ENCODE assay signal across 9 mouse cellular contexts in genomic region chr4:135034406-135034805, GRCm38 (mm10).
A peak's percentile ranks its signal among the peaks of the same experiment; 100 is the strongest.
DNase-seq lines count a peak whose midpoint lies in the region; ATAC-seq and TF ChIP-seq lines count a peak whose summit lies in the region.
"Had no signal": no experiment of that assay in that cellular context is flagged by ENCODE, and none has a peak within 500 bp of the region (broad histone marks: within the 10 kb centered on the region; RNA-seq: fewer than 3 reads in every experiment).

No protein-coding gene starts in this region.

- H3K27me3 ChIP-seq in forebrain, embryonic 10.5 days (ENCODE audit: poor library complexity, severe bottlenecking), result peaks cover 18% of the 10 kb centered on the region
- H3K27me3 ChIP-seq in forebrain, embryonic 16.5 days (replicated peaks; ENCODE audit: control insufficient read depth, insufficient read depth, low read length), result no peaks in the 10 kb centered on the region
- H3K27me3 ChIP-seq in neural tube, embryonic 15.5 days (replicated peaks), result no peaks in the 10 kb centered on the region
- H3K27me3 ChIP-seq in liver, postnatal 0 days (ENCODE audit: insufficient read depth, low read length), result peaks cover 6% of the 10 kb centered on the region; the same call in 1 of the 2 replicates

- peak; percentile 50 for DNase-seq in forebrain, embryonic 10.5 days (ENCODE audit: extremely low spot score, low spot score)
- peak; percentile 52 for DNase-seq in neural tube, embryonic 10.5 days (ENCODE audit: extremely low spot score, low spot score)
- DNase-seq in cerebellum, adult 11-12 months, result peak; percentile 15
- peak; percentile 35 to 55 for DNase-seq in gastrocnemius, postnatal 36 days
- DNase-seq in liver, postnatal 0 days, result peak; percentile 78
- DNase-seq in spleen, postnatal 36 days (ENCODE audit: low spot score in 2 of 2), result peak; percentile 11 to 36

- no peak for ATAC-seq in forebrain, embryonic 16.5 days
- no peak for ATAC-seq in neural tube, embryonic 15.5 days (ENCODE audit: low FRiP score)
- no peak for ATAC-seq in liver, postnatal 0 days

- no peak for TF ChIP-seq EP300 in liver, postnatal 0 days (IDR thresholded peaks at IDR 0.05; ENCODE audit: low read depth)

- no peak overlapping the region for H3K4me3 ChIP-seq in forebrain, embryonic 10.5 days
- H3K4me3 ChIP-seq in forebrain, embryonic 16.5 days (replicated peaks; ENCODE audit: low read length), result no peak overlapping the region
- no peak overlapping the region for H3K4me3 ChIP-seq in neural tube, embryonic 15.5 days (replicated peaks)
- no peak overlapping the region for H3K4me3 ChIP-seq in liver, postnatal 0 days (ENCODE audit: low read depth, low read length)
- H3K4me3 ChIP-seq: myocyte had no signal

- H3K27ac ChIP-seq in forebrain, embryonic 10.5 days, result no peak overlapping the region
- no peak overlapping the region for H3K27ac ChIP-seq in forebrain, embryonic 16.5 days (ENCODE audit: low read length)
- H3K27ac ChIP-seq in neural tube, embryonic 15.5 days (replicated peaks), result no peak overlapping the region
- no peak overlapping the region for H3K27ac ChIP-seq in liver, postnatal 0 days (ENCODE audit: low read depth)

- no peak overlapping the region for H3K9ac ChIP-seq in forebrain, embryonic 16.5 days (replicated peaks; ENCODE audit: low read depth, low read length)
- no peak overlapping the region for H3K9ac ChIP-seq in neural tube, embryonic 15.5 days (replicated peaks)
- H3K9ac ChIP-seq in liver, postnatal 0 days (replicated peaks), result no peak overlapping the region

- H3K4me2 ChIP-seq in forebrain, embryonic 16.5 days (ENCODE audit: low read length), result no peak overlapping the region
- no peak overlapping the region for H3K4me2 ChIP-seq in neural tube, embryonic 15.5 days
- no peak overlapping the region for H3K4me2 ChIP-seq in liver, postnatal 0 days (ENCODE audit: low read depth, low read length)

- no peaks in the 10 kb centered on the region for H3K9me3 ChIP-seq in forebrain, embryonic 10.5 days
- no peaks in the 10 kb centered on the region for H3K9me3 ChIP-seq in forebrain, embryonic 16.5 days (ENCODE audit: control insufficient read depth, low read length)
- no peaks in the 10 kb centered on the region for H3K9me3 ChIP-seq in neural tube, embryonic 15.5 days (replicated peaks)
- H3K9me3 ChIP-seq in liver, postnatal 0 days (ENCODE audit: low read length), result no peaks in the 10 kb centered on the region

- peaks cover 11% of the 10 kb centered on the region for H3K4me1 ChIP-seq in forebrain, embryonic 10.5 days
- H3K4me1 ChIP-seq in forebrain, embryonic 16.5 days (replicated peaks; ENCODE audit: control insufficient read depth, insufficient read depth, low read length), result peaks cover 3% of the 10 kb centered on the region; the same call in 1 of the 2 replicates
- peaks cover 13% of the 10 kb centered on the region for H3K4me1 ChIP-seq in neural tube, embryonic 15.5 days
- H3K4me1 ChIP-seq in liver, postnatal 0 days (ENCODE audit: insufficient read depth), result no peaks in the 10 kb centered on the region

- intact Hi-C loops in gastrocnemius, postnatal 36 days (cut with DNase I), result no loop called here

- TF ChIP-seq CTCF in liver, postnatal 0 days (IDR thresholded peaks at IDR 0.05; ENCODE audit: low read depth), result peak; percentile 90

- H3K36me3 ChIP-seq in forebrain, embryonic 10.5 days (replicated peaks), result no peaks in the 10 kb centered on the region
- no peaks in the 10 kb centered on the region for H3K36me3 ChIP-seq in forebrain, embryonic 16.5 days (ENCODE audit: control insufficient read depth, insufficient read depth)
- no peaks in the 10 kb centered on the region for H3K36me3 ChIP-seq in neural tube, embryonic 15.5 days
- no peaks in the 10 kb centered on the region for H3K36me3 ChIP-seq in liver, postnatal 0 days (replicated peaks; ENCODE audit: insufficient read depth, low read length)

- 28% methylated on average over 7 of the region's 7 CpGs for WGBS in forebrain, embryonic 10.5 days
- WGBS in forebrain, embryonic 16.5 days, result 32% methylated on average over 7 of the region's 7 CpGs
- WGBS in neural tube, embryonic 15.5 days, result 32% methylated on average over 7 of the region's 7 CpGs
- WGBS in liver, postnatal 0 days (ENCODE audit: insufficient replicate concordance), result 26% methylated on average over 7 of the region's 7 CpGs

Comparison
In these comparisons a context has a peak if more than half of its experiments do, and no peak if none do; other contexts are left out.
1. DNase-seq: peak in every context shown above with its lines; median percentile 78 in liver, postnatal 0 days; 52 in neural tube, embryonic 10.5 days; 50 in forebrain, embryonic 10.5 days; 45 in gastrocnemius, postnatal 36 days; 24 in spleen, postnatal 36 days; 15 in cerebellum, adult 11-12 months.